Mouse (Mus musculus): Measurements from ENCODE around the gene Mvb12b. TPM values are rescaled to one million over a fixed set of nuclear protein-coding genes. Genes with fewer than 3 reads are reported as not detected.

The Mvb12b gene
- polyA plus RNA-seq, 1 experiment from 2014 or later: 19.0 TPM

Other genes starting within 250 kb of the Mvb12b start
- 2.7 and 3.1 TPM in 2 replicates for gene Lmx1b, start 247.4 kb downstream of the Mvb12b start, polyA plus RNA-seq (2016; fragmentation: Nextera tagmentation; extraction: Ambion mirVana)

Data from midbrain, embryonic 10.5 days (tissue).